Mouse (Mus musculus): Measurements from ENCODE around the gene Abcb1a.
"Not testable (repeated sequence)": the region's sequence is repeated elsewhere in the genome, so short reads cannot be mapped to it uniquely, and the experiment has no call there.

Abcb1a gene

DNA sequence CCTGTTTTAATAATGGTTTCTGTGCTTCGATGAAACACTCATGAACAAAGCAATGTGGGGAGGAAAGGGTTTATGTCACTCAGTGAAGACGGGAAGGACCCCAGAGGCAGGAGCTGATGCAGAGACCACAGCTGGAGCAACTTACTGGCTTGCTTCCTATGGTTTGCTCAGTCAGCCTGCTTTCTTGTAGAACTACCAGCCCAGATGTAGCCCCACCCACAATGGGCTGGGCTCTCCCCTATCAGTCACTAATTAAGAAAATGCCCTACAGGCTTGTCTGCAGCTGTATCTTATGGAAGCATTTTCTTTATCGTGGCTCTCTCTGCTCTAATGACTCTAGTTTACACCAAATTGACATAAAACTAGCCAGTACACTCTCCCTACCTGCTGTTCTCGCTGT lies 67.9 kb downstream of the Abcb1a start:
- DNase-seq (ENCODE audit: low spot score): no peak

DNA sequence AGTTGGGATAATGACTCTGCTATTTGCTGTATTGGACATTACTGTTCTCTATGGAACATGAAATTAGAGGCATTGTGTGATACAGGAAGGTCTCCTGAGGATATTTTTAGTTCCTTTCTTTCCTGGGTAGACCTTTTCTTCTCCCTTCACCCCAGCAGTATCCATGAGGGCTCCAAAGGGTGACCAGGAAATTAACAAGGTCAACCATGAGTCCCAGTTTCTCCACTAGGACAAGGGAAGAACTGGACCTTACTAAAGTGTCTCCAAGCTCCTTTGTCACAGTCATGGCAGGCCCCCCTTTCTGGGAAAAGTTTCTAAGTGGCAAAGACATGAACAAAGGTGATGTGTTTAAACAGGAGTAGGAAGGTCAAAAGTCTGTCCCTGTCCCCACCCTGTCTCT lies 72.8 kb downstream of the Abcb1a start:
- DNase-seq (ENCODE audit: low spot score): no peak

DNA sequence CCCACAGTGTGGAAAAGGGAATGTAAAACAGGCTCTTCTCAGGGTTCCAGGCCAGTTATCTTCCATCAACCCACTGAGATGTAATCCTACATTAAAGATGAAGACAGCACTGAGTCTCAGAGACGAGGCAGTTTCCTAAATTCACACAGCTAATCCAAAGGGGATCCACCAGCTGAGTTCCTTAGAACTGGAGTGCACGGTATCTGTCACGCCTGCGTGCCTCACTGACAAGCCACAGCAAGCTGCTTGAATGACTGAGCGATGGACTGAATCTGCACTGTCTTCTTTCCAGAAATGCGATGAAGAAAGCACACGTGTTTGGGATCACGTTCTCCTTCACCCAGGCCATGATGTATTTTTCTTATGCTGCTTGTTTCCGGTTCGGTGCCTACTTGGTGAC lies 73.4 kb downstream of the Abcb1a start:
- DNase-seq (ENCODE audit: low spot score): not testable (repeated sequence)

DNA sequence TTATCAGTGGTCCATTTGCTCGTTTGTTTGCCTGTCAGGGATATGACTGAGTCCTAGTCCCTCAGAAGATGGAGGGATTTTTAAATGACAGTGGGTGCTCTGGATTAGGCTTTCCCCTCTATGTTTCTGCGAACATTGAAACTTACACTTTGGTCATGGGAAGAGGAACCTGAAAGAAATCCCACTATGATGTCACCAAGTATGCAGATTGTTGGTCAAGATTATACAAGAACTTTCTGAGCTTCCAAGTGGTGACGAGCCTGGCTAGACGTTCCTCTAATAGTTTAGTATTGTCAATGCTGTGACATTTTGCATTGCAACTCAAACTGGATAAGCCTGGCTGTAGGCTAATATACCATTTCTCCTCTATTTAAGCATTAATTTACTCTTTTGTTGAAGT lies 76.5 kb downstream of the Abcb1a start:
- DNase-seq (ENCODE audit: low spot score): no peak

DNA sequence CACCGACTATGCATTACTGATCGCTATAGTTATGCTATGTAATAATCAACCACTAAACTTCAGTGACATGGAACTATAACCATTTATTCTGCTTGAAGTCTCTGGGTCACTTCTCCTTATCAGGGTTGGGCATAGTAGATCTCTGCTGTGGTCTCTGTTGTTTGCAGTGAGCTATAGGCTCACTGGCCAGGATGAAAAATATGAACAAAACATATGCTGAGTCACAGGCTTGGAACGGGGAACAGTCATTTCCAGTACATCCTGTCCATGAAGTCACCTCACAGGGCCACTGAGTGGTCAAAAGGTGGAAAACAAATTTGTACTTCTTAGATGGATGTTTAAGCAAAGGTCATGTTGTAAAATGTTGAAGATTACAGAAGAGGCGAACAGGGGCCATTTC lies 77.2 kb downstream of the Abcb1a start:
- no peak for DNase-seq (ENCODE audit: low spot score)

DNA sequence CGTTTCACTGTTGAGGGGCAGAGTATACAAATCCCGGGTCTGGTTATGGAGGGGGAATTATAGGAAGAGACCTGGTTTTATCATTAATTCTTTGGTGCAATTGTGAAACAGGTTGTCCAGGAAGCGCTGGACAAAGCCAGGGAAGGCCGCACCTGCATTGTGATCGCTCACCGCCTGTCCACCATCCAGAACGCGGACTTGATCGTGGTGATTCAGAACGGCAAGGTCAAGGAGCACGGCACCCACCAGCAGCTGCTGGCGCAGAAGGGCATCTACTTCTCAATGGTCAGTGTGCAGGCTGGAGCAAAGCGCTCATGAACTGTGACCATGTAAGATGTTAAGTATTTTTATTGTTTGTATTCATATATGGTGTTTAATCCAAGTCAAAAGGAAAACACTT lies 87.4 kb downstream of the Abcb1a start:
- not testable (repeated sequence) for DNase-seq (ENCODE audit: low spot score)

DNA sequence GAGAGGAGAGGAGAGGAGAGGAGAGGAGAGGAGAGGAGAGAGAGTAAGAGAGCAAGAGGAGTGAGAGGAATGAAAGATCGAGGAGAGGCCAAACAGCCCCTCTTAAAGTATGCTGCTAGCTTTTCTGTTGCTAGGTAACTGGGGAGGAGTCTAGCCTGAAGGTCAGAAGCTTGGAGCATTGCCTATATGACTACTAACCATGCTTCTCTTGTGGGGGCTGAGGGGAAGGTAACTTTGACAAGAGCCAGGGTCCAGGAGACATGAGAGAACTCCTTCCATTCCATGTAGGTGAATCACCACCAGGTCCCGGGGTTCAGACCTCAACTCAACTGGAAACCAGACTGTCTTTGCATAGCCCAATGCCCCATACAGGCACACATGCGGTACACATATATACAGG lies 113.0 kb downstream of the Abcb1a start:
- DNase-seq (ENCODE audit: low spot score): no peak

DNA sequence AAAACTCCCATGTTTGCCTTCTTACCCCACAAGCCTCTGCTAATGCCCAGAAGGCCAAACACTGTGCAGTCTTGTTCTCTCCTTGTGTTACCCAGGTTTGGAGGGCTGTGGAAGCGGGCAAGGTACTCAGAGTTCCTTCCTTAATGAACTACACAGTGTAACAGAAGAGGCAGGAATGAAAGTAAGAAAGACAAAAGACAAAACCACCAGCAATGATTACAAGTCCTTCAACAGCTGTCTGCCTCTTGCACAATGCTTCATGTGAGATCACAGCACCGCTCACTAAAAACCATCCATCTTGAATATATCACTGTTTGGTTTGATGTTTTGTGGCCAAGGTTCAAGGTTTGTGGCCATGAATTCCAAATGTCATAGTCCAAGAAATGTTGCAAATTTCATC lies 118.4 kb downstream of the Abcb1a start:
- no peak for DNase-seq (ENCODE audit: low spot score)

DNA sequence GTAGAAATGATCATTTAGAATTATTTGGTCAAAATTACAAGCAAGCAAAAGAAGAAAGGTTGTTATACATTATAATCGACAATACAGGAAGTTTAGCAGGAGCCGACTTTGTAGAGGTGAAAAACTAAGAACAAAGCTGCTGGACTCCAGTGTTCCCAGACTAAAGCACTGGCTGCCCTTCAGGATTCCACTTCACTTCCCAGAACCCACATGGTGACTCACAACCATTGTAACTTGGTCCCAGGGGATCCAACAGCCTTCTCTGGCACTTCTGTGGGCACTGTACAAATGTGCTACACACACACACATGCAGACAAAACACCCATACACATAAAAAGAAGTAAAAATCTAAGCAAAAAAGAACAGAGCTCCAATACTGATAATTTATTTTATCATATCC lies 118.9 kb downstream of the Abcb1a start:
- DNase-seq (ENCODE audit: low spot score): no peak

DNA sequence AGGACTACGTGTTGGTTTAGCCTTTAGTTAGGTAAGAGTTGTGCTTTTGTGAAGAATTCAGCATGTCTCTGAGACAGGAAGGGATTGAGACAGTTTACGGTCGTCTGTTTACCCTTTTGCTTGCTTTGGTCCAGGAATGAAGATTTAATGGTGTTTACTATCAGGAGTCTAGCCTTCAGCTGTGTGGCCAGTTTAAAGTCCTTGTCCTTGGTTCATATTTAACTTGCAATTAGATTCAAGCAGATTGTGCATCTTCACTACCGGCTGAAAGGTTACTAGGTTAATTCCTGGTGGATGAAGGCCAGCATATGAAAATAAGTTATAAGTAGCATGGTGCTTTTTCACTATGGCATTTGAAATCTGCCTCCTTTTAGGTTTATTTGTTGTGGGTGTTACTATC lies 132.4 kb downstream of the Abcb1a start:
- no peak for DNase-seq (ENCODE audit: low spot score)

All from lung, postnatal 25 days (tissue).